Mouse (Mus musculus): ENCODE results near the gene Tle3. TPM values are rescaled to one million over a fixed set of nuclear protein-coding genes. Genes with fewer than 3 reads are reported as not detected.

Gene Tle3
- polyA plus RNA-seq, 1 experiment from 2014 or later = 16.8 TPM

DNA sequence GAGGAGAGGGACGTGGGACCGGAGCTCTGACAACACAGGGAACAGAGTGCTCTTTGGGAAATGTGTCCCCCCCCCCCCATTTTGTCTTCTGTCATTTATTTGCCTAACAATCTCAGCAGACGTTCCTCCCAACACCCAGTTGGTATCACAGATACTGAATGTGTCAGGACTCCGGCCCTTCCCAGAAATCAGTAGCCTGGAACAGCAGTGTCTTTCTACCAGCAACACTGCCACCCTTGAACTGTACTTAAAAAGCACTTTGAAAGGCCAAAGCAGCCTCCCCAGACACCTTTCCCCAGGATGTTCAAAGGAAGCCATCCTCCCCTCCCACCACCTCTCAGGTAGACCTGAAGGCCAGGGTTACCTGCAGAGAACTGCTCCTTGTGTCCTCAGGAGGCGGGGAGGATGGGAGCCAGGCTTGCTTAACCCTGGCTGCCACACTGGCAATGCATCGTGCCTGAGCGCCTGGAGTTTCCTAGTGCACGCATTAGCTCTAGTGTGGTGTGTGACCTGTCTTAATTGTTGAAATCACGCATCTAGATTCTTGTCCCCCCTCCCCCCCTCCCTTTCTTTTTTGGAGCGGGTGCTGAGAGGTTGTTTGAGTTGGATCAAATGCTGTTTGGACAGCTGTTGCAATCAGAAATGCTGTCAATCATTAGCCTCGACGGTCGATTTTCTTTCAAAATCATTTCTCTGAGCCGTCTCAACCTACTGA lies 16.7 kb downstream of the Tle3 start:
- peaks cover 4% of the 10 kb centered on the region; the same call in 1 of the 2 replicates for H3K4me1 ChIP-seq (replicated peaks; ENCODE audit: control insufficient read depth, insufficient read depth)
- 57% methylated on average over 14 of the region's 14 CpGs for WGBS
- no peak overlapping the region for H3K4me2 ChIP-seq (replicated peaks; ENCODE audit: low read depth)
- no peak overlapping the region for H3K9ac ChIP-seq (ENCODE audit: low read length)
- H3K27ac ChIP-seq (replicated peaks) = no peak overlapping the region
- H3K27me3 ChIP-seq (ENCODE audit: control insufficient read depth, insufficient read depth, low read length) = no peaks in the 10 kb centered on the region
- H3K4me3 ChIP-seq (ENCODE audit: low read depth, low read length) = no peak overlapping the region
- TF ChIP-seq CTCF (IDR thresholded peaks at IDR 0.05; ENCODE audit: low read depth) (no peak), EP300 (optimal IDR thresholded peaks at IDR 0.05) (no peak)
- peak; percentile 49 for DNase-seq (ENCODE audit: low spot score)
- no peak for ATAC-seq (ENCODE audit: low FRiP score, low TSS enrichment)
- H3K9me3 ChIP-seq (ENCODE audit: control insufficient read depth, low read length) = no peaks in the 10 kb centered on the region
- H3K36me3 ChIP-seq (ENCODE audit: control insufficient read depth, insufficient read depth, low read length) = peaks cover 11% of the 10 kb centered on the region

DNA sequence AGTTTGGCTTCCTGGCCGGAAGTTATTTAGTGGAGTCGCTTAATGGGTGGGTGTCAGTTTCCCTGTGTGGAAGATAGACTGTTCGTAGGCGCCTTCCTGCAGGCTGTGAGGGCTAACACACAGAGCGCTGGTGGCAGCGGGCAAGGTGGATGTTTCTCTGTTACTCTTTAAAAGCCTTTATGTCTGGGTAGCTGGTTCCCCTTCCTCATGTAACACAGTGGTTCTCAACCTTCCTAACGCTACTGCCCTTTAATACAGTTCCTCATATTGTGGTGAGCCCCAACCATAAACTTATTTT lies 17.2 kb downstream of the Tle3 start:
- no peak overlapping the region for H3K4me3 ChIP-seq (ENCODE audit: low read depth, low read length)
- ATAC-seq (ENCODE audit: low FRiP score, low TSS enrichment) (no peak), DNase-seq (ENCODE audit: low spot score) (no peak)
- H3K27ac ChIP-seq (replicated peaks) = no peak overlapping the region
- H3K4me2 ChIP-seq (replicated peaks; ENCODE audit: low read depth) = no peak overlapping the region
- peaks cover 4% of the 10 kb centered on the region; the same call in 1 of the 2 replicates for H3K4me1 ChIP-seq (replicated peaks; ENCODE audit: control insufficient read depth, insufficient read depth)
- no peaks in the 10 kb centered on the region for H3K27me3 ChIP-seq (ENCODE audit: control insufficient read depth, insufficient read depth, low read length)
- TF ChIP-seq CTCF (IDR thresholded peaks at IDR 0.05; ENCODE audit: low read depth) (no peak), EP300 (optimal IDR thresholded peaks at IDR 0.05) (no peak)
- H3K9me3 ChIP-seq (ENCODE audit: control insufficient read depth, low read length) = no peaks in the 10 kb centered on the region
- H3K36me3 ChIP-seq (ENCODE audit: control insufficient read depth, insufficient read depth, low read length) = peaks cover 15% of the 10 kb centered on the region
- WGBS = 52% methylated on average over 7 of the region's 7 CpGs
- no peak overlapping the region for H3K9ac ChIP-seq (ENCODE audit: low read length)

DNA sequence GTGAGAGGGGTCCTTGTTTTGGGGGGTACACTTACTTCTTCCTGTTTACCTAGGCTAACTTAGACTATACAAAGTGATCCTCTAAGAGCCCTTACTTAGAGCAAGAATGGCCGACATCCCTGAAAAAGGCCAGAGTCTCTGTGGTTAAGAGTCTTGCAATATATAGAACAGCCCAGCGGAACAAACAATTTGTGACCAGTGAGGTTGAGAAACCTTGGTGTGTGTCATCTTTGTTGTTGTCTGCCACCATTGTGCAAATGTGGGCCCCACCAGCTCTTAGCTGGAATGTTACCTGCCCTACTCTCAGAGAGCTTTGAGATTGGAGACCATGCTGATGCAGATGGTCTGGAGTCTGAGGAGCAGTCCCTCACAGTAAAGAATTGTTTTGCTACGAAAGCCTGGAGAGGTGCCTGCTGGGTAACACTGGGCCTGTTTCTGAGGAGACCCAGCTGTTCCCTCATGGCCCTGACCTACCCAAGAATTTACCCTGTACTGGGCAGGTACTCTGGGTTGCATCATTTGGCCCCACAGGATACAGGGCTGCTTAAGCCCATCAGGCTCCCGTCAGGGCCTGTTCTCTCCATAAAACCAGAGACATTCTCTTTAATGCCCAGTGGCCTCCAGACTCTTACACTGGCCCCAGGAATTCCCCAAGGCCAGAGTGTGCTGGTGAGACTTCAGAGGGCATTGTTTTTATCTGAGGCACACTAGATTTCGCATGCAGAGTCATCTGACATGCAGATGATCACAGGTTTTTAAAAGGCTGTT lies 19.6 kb downstream of the Tle3 start:
- Histone ChIP-seq H3K27ac (replicated peaks) (no peak overlapping the region), H3K4me3 (ENCODE audit: low read depth, low read length) (no peak overlapping the region), H3K27me3 (ENCODE audit: control insufficient read depth, insufficient read depth, low read length) (no peaks in the 10 kb centered on the region), H3K9me3 (ENCODE audit: control insufficient read depth, low read length) (no peaks in the 10 kb centered on the region), H3K4me1 (replicated peaks; ENCODE audit: control insufficient read depth, insufficient read depth) (no peaks in the 10 kb centered on the region), H3K36me3 (ENCODE audit: control insufficient read depth, insufficient read depth, low read length) (peaks cover 21% of the 10 kb centered on the region), H3K4me2 (replicated peaks; ENCODE audit: low read depth) (no peak overlapping the region), H3K9ac (ENCODE audit: low read length) (no peak overlapping the region)
- DNase-seq (ENCODE audit: low spot score) (no peak), ATAC-seq (ENCODE audit: low FRiP score, low TSS enrichment) (no peak)
- 68% methylated on average over 5 of the region's 5 CpGs for WGBS
- TF ChIP-seq EP300 (optimal IDR thresholded peaks at IDR 0.05) (no peak), CTCF (IDR thresholded peaks at IDR 0.05; ENCODE audit: low read depth) (no peak)

DNA sequence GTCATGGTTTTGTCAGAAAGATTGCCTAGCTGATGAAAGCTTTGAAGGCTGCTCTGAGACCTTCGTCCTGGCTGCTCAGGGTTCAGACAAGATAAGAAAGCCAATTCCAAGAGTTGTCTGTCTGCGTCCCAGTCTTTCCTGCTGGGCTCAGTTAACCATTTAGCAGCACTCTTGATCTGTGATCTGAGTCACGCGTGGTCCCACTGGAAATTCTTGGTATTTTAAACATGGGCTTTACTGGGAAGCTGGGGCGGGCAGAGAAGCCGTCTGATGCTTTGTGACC lies 20.1 kb downstream of the Tle3 start:
- H3K4me3 ChIP-seq (ENCODE audit: low read depth, low read length) = no peak overlapping the region
- H3K4me1 ChIP-seq (replicated peaks; ENCODE audit: control insufficient read depth, insufficient read depth) = no peaks in the 10 kb centered on the region
- no peak overlapping the region for H3K9ac ChIP-seq (ENCODE audit: low read length)
- H3K27ac ChIP-seq (replicated peaks) = no peak overlapping the region
- DNase-seq (ENCODE audit: low spot score) (no peak), ATAC-seq (ENCODE audit: low FRiP score, low TSS enrichment) (no peak)
- TF ChIP-seq CTCF (IDR thresholded peaks at IDR 0.05; ENCODE audit: low read depth) (no peak), EP300 (optimal IDR thresholded peaks at IDR 0.05) (no peak)
- H3K4me2 ChIP-seq (replicated peaks; ENCODE audit: low read depth) = no peak overlapping the region
- H3K36me3 ChIP-seq (ENCODE audit: control insufficient read depth, insufficient read depth, low read length) = peaks cover 21% of the 10 kb centered on the region
- no peaks in the 10 kb centered on the region for H3K9me3 ChIP-seq (ENCODE audit: control insufficient read depth, low read length)
- WGBS = 81% methylated on average over 6 of the region's 6 CpGs
- H3K27me3 ChIP-seq (ENCODE audit: control insufficient read depth, insufficient read depth, low read length) = no peaks in the 10 kb centered on the region

DNA sequence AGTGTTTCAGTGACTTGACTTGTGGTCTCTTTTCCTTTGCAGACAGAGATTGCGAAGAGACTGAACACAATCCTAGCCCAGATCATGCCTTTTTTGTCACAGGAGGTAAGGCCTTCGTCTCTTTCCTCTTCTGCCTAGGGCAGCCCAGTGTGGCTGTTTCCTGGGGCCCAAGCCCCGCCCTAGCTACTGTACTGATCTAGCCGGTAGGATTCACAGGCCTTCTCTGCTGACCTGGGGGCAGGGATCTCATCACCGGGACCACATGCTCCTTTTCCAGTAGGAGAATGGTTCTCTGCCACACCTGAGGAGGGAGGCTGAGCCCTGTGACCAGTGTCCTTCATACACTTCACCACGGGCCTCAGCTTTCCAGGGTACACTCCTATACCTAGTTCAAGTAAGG lies 21.0 kb downstream of the Tle3 start:
- Histone ChIP-seq H3K27me3 (ENCODE audit: control insufficient read depth, insufficient read depth, low read length) (no peaks in the 10 kb centered on the region), H3K9ac (ENCODE audit: low read length) (no peak overlapping the region), H3K4me1 (replicated peaks; ENCODE audit: control insufficient read depth, insufficient read depth) (no peaks in the 10 kb centered on the region), H3K36me3 (ENCODE audit: control insufficient read depth, insufficient read depth, low read length) (peaks cover 24% of the 10 kb centered on the region), H3K27ac (replicated peaks) (no peak overlapping the region), H3K4me2 (replicated peaks; ENCODE audit: low read depth) (no peak overlapping the region), H3K4me3 (ENCODE audit: low read depth, low read length) (no peak overlapping the region), H3K9me3 (ENCODE audit: control insufficient read depth, low read length) (no peaks in the 10 kb centered on the region)
- no peak for TF ChIP-seq CTCF (IDR thresholded peaks at IDR 0.05; ENCODE audit: low read depth)
- TF ChIP-seq EP300 (optimal IDR thresholded peaks at IDR 0.05) = no peak
- no peak for ATAC-seq (ENCODE audit: low FRiP score, low TSS enrichment)
- DNase-seq (ENCODE audit: low spot score) = no peak
- 78% methylated on average over 6 of the region's 6 CpGs for WGBS

DNA sequence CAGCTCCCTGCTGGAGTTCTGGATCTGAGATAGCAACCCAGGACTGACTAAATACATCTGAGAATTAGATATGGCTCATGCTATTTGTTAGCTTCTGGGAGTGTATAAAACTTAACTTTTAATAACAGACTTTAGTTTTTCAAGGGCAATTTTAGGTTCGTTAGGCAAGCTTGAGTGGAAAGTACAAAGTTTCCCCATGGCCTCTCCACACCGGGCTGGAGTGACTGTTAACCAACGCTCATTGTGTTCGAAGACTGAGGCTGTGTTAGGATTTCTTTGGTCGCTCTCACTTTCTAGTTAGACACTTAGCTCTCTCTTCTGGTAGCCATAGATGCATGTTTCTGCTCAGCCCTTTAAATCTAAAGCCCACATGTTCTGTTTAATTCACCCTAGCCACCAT lies 21.7 kb downstream of the Tle3 start:
- Histone ChIP-seq H3K4me1 (replicated peaks; ENCODE audit: control insufficient read depth, insufficient read depth) (no peaks in the 10 kb centered on the region), H3K27me3 (ENCODE audit: control insufficient read depth, insufficient read depth, low read length) (no peaks in the 10 kb centered on the region), H3K4me2 (replicated peaks; ENCODE audit: low read depth) (no peak overlapping the region), H3K9ac (ENCODE audit: low read length) (no peak overlapping the region), H3K9me3 (ENCODE audit: control insufficient read depth, low read length) (no peaks in the 10 kb centered on the region), H3K27ac (replicated peaks) (no peak overlapping the region), H3K36me3 (ENCODE audit: control insufficient read depth, insufficient read depth, low read length) (peaks cover 26% of the 10 kb centered on the region), H3K4me3 (ENCODE audit: low read depth, low read length) (no peak overlapping the region)
- 95% methylated on average over 5 of the region's 5 CpGs for WGBS
- no peak for TF ChIP-seq EP300 (optimal IDR thresholded peaks at IDR 0.05)
- TF ChIP-seq CTCF (IDR thresholded peaks at IDR 0.05; ENCODE audit: low read depth) = no peak
- no peak for DNase-seq (ENCODE audit: low spot score)
- no peak for ATAC-seq (ENCODE audit: low FRiP score, low TSS enrichment)
